8 mouse cellular contexts compared by ENCODE assay signal in the genomic region with DNA sequence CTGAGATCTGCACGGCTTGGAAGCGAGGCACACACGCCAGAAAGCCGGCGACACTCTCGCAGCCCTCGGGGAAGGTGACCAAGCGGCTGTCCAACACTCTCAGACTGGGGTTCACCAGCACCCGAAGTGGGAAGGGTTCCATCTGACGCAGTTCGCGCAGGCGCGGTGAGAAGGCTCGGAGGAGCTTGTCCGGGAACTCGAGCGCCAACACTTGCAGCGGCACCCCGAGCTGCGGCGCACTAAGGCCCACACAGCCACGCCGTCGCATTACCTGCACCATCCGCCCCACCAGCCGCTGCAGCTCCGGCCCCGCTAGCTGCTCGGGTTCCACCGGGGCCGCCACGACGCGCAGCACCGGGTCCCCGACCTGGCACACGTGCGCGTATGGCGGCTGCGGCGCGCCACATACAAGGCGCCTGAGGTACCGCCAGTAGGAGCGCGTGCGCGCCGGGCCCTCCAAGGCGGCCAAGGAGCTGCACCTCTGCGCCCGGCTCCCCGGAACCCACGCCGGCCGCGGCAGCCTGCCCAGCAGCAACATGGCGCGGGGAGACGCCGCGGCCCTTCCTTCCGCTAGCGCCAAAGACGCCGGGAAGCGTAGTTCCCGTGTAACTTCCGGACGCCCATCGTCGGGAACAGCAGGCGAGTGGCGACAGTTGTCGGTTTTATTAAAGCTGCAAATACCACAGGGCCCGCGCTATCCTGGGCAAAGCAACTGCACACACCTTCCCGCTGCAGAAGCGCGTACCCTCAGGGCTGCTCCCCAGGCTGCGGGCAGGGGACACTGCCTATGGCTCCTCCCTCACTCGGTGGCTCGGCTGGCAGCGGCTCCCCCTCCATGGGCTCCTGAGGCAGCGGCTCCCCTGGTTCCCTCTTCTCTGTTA. TPM values are rescaled to one million over a fixed set of nuclear protein-coding genes. Genes with fewer than 3 reads are reported as not detected.
DNase-seq lines count a peak whose midpoint lies in the region; ATAC-seq lines count a peak whose summit lies in the region.

A gene (minus strand): TSS at position 554 of the 881 bp plus-strand sequence.

- H3K27me3 ChIP-seq in embryonic facial prominence, embryonic 10.5 days (replicated peaks; ENCODE audit: low read depth, poor library complexity, severe bottlenecking) = no peaks in the 10 kb centered on the region
- H3K27me3 ChIP-seq in midbrain, embryonic 11.5 days (ENCODE audit: control insufficient read depth, insufficient read depth, low read length) = no peaks in the 10 kb centered on the region

- H3K27ac ChIP-seq in embryonic facial prominence, embryonic 10.5 days (replicated peaks) = peak within 1 kb of the TSS; percentile 94
- H3K27ac ChIP-seq in midbrain, embryonic 11.5 days (ENCODE audit: low read depth, low read length) = peak within 1 kb of the TSS; percentile 82

- ATAC-seq in granulocyte monocyte progenitor cell, adult 5-6 weeks (replicated peaks; ENCODE audit: poor library complexity, severe bottlenecking) = peak; percentile 75
- ATAC-seq in midbrain, embryonic 11.5 days (ENCODE audit: low FRiP score) = peak; percentile 86

- peak within 1 kb of the TSS; percentile 87 for H3K9ac ChIP-seq in midbrain, embryonic 11.5 days (ENCODE audit: low read length)

- no peaks in the 10 kb centered on the region for H3K9me3 ChIP-seq in embryonic facial prominence, embryonic 10.5 days
- no peaks in the 10 kb centered on the region for H3K9me3 ChIP-seq in midbrain, embryonic 11.5 days (ENCODE audit: control insufficient read depth, low read length)

- H3K36me3 ChIP-seq in embryonic facial prominence, embryonic 10.5 days (replicated peaks) = peaks cover 90% of the 10 kb centered on the region
- H3K36me3 ChIP-seq in midbrain, embryonic 11.5 days (ENCODE audit: control insufficient read depth, insufficient read depth, low read length) = peaks cover 33% of the 10 kb centered on the region

- peak within 1 kb of the TSS; percentile 95 for H3K4me3 ChIP-seq in embryonic facial prominence, embryonic 10.5 days
- H3K4me3 ChIP-seq in midbrain, embryonic 11.5 days (ENCODE audit: low read depth, low read length) = peak within 1 kb of the TSS; percentile 80

- under 1% methylated on average over 87 of the region's 87 CpGs for WGBS in embryonic facial prominence, embryonic 10.5 days
- under 1% methylated on average over 87 of the region's 87 CpGs for WGBS in midbrain, embryonic 11.5 days

- intact Hi-C loops in left cerebral cortex, postnatal 4 days (cut with DNase I) = no loop called here

- H3K4me2 ChIP-seq in midbrain, embryonic 11.5 days = peak within 1 kb of the TSS; percentile 89

- H3K4me1 ChIP-seq in embryonic facial prominence, embryonic 10.5 days = peaks cover 25% of the 10 kb centered on the region
- H3K4me1 ChIP-seq in midbrain, embryonic 11.5 days (ENCODE audit: control insufficient read depth, insufficient read depth, low read length) = peaks cover 12% of the 10 kb centered on the region

- peak; percentile 88 for DNase-seq in adrenal gland, postnatal 10 days
- peak; percentile 82 for DNase-seq in embryonic facial prominence, embryonic 10.5 days (ENCODE audit: low spot score)
- DNase-seq in kidney, adult 11 months = peak; percentile 77
- DNase-seq in left cerebral cortex, postnatal 4 days = peak; percentile 82
- DNase-seq in midbrain, embryonic 11.5 days (ENCODE audit: low spot score, missing footprints) = peak; percentile 96
- DNase-seq in skeletal muscle tissue, adult 2 months (ENCODE audit: low read depth, low spot score) = peak; percentile 84
- no peak for DNase-seq in MN1 (ENCODE audit: low spot score)

RNA-seq across cellular contexts. Expression of the gene that starts here (rescaled TPM):
- 10 to 100 TPM; 36.4 to 42.2 TPM for total RNA-seq in adrenal gland, postnatal 10 days (2021)
- 53.4 and 54.1 TPM in 2 replicates for polyA plus RNA-seq in embryonic facial prominence, embryonic 10.5 days (2016; fragmentation: Nextera tagmentation; extraction: Ambion mirVana)
- 24.2 and 42.5 TPM in 2 replicates for total RNA-seq in granulocyte monocyte progenitor cell, adult 5-6 weeks (2014; fragmentation: Nextera tagmentation)
- total RNA-seq in granulocyte monocyte progenitor cell, adult 5-6 weeks (2017) = 45.1 and 50.8 TPM in 2 replicates
- 10 to 100 TPM; 22.5 to 23.2 TPM for total RNA-seq in left cerebral cortex, postnatal 4 days (2021)
- 39.8 and 42.1 TPM in 2 replicates for polyA plus RNA-seq in midbrain, embryonic 11.5 days (2014; fragmentation: Nextera tagmentation; extraction: Ambion mirVana)
